Mouse (Mus musculus) cerebellum, adult 2 months (tissue): ENCODE measurements around the gene Bend6.

Source experiments
- CTCF ChIP-seq: fragments of 200-500 bp; IDR thresholded peaks from 2 replicates; pipeline ENCODE4 v1.5.1; 2011; ENCODE audit warnings: low read depth, mild to moderate bottlenecking, control low read depth, low read length, moderate library complexity, borderline replicate concordance; ENCODE audit not compliant: insufficient read depth
- POLR2A ChIP-seq: fragments of 200-500 bp; IDR thresholded peaks from 2 replicates; pipeline ENCODE4 v1.6.1; 2011; ENCODE audit warnings: low read length, control low read depth, borderline replicate concordance; ENCODE audit not compliant: insufficient read depth

DNA sequence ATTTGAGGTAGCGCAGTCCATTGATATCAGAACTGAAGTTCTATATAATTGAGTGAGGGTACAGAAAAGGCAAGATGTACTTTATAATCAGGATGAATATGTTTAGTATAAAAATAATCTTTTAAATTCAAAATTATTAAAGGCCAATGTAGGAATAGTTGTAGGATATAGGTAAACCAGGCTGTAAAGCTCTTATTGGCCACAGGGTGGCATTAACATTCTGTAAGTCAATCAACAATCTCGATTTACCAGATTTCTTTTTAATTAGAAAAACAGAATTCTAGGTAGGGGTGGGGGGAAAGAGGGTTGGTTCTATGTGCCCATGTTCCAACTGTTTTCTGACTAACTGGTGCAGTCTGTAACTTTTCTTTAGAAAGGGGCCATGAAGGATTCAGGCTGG lies 60.8 kb downstream of the Bend6 start:
- no peak for TF ChIP-seq CTCF
- no peak for TF ChIP-seq POLR2A
